Comparison of ENCODE assay signal across 17 mouse cellular contexts in the genomic region with DNA sequence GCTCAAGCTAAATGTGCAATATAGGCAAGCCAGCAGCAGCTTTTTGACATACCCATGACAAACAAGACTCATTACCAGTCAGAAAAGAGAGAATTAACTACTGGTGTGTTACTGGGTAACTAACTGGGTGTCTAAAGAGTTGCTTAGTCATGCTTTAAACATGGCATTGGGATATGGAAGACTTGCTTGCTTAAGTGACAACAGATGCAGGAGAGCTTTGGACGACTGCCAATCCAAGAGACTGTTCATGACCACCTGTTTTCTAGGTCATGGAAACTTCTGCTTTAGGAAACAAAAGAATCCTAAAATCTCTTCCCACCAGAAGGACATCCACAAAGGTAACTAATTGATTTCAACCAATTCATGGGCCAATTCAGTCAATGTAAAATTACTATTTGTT.
DNase-seq lines count a peak whose midpoint lies in the region; ATAC-seq and TF ChIP-seq lines count a peak whose summit lies in the region.
"Had no signal": no experiment of that assay in that cellular context is flagged by ENCODE, and none has a peak within 500 bp of the region (broad histone marks: within the 10 kb centered on the region; RNA-seq: fewer than 3 reads in every experiment).

No protein-coding gene starts in this region.

- ATAC-seq in heart, embryonic 12.5 days (ENCODE audit: insufficient number of reproducible peaks, low FRiP score) = no peak
- no peak for ATAC-seq in embryonic facial prominence, embryonic 15.5 days (ENCODE audit: insufficient number of reproducible peaks, low FRiP score, low TSS enrichment, low read depth)
- ATAC-seq in kidney, embryonic 16.5 days (ENCODE audit: low FRiP score, low TSS enrichment) = no peak
- ATAC-seq: forebrain, embryonic 15.5 days had no signal

- TF ChIP-seq EP300 in MEL (IDR thresholded peaks at IDR 0.05; ENCODE audit: low read depth in 1 of 2, low read length in 2 of 2) = no peak

- no peaks in the 10 kb centered on the region for H3K9me3 ChIP-seq in heart, embryonic 12.5 days (replicated peaks)
- no peaks in the 10 kb centered on the region for H3K9me3 ChIP-seq in MEL (replicated peaks; ENCODE audit: insufficient read depth, low read length)
- H3K9me3 ChIP-seq in embryonic facial prominence, embryonic 15.5 days (replicated peaks) = no peaks in the 10 kb centered on the region
- H3K9me3 ChIP-seq in kidney, embryonic 16.5 days (ENCODE audit: low read length) = no peaks in the 10 kb centered on the region
- H3K9me3 ChIP-seq: forebrain, embryonic 15.5 days; hindbrain, embryonic 13.5 days; midbrain, embryonic 12.5 days had no signal

- H3K27me3 ChIP-seq in heart, embryonic 12.5 days (replicated peaks) = no peaks in the 10 kb centered on the region
- H3K27me3 ChIP-seq in MEL (ENCODE audit: control insufficient read depth in 1 of 2, insufficient read depth in 2 of 2, low read length in 2 of 2) = no peaks in the 10 kb centered on the region
- H3K27me3 ChIP-seq in embryonic facial prominence, embryonic 15.5 days = no peaks in the 10 kb centered on the region
- no peaks in the 10 kb centered on the region for H3K27me3 ChIP-seq in kidney, embryonic 16.5 days (ENCODE audit: insufficient read depth, low read length)
- H3K27me3 ChIP-seq: forebrain, embryonic 15.5 days; hindbrain, embryonic 13.5 days; midbrain, embryonic 12.5 days had no signal

- no peak for TF ChIP-seq CTCF in MEL (IDR thresholded peaks at IDR 0.05 in 2 of 3, conservative IDR thresholded peaks at IDR 0.05 in 1 of 3; ENCODE audit: control insufficient read depth in 1 of 3, insufficient read depth in 1 of 3, low read depth in 2 of 3, low read length in 3 of 3, poor library complexity in 1 of 3, severe bottlenecking in 1 of 3)

- H3K4me2 ChIP-seq in heart, embryonic 12.5 days = no peak overlapping the region
- no peak overlapping the region for H3K4me2 ChIP-seq in embryonic facial prominence, embryonic 15.5 days (replicated peaks)
- no peak overlapping the region for H3K4me2 ChIP-seq in kidney, embryonic 16.5 days (replicated peaks; ENCODE audit: low read depth, low read length)
- H3K4me2 ChIP-seq: forebrain, embryonic 15.5 days; hindbrain, embryonic 13.5 days; midbrain, embryonic 12.5 days had no signal

- no peak for TF ChIP-seq RAD21 in MEL (IDR thresholded peaks at IDR 0.05; ENCODE audit: low read depth, low read length)

- H3K27ac ChIP-seq in heart, embryonic 12.5 days (ENCODE audit: poor library complexity, severe bottlenecking) = no peak overlapping the region
- no peak overlapping the region for H3K27ac ChIP-seq in MEL (ENCODE audit: control insufficient read depth, low read depth, low read length)
- peak overlapping the region; percentile 60; the same call in 1 of the 2 replicates for H3K27ac ChIP-seq in embryonic facial prominence, embryonic 15.5 days (replicated peaks)
- no peak overlapping the region for H3K27ac ChIP-seq in kidney, embryonic 16.5 days (ENCODE audit: low read length)
- H3K27ac ChIP-seq: forebrain, embryonic 15.5 days; hindbrain, embryonic 13.5 days; midbrain, embryonic 12.5 days had no signal

- DNase-seq in cerebellum, postnatal 14 days = peak; percentile 10 to 12
- DNase-seq in cerebellum, adult 8-10 months = no peak
- DNase-seq in heart, postnatal 4 days = peak; percentile 25
- peak; percentile 4 for DNase-seq in MEL (ENCODE audit: low read depth, low spot score)
- DNase-seq in kidney, postnatal 36 days = no peak
- DNase-seq: adrenal gland, postnatal 14 days; B cell, adult 2 months; kidney, adult 11 months; layer of hippocampus, postnatal 36 days; lung, postnatal 36 days; thymus, postnatal 4 days had no signal

- no peaks in the 10 kb centered on the region for H3K4me1 ChIP-seq in heart, embryonic 12.5 days (replicated peaks)
- no peaks in the 10 kb centered on the region for H3K4me1 ChIP-seq in MEL (ENCODE audit: control insufficient read depth in 1 of 2, insufficient read depth in 2 of 2, low read length in 2 of 2)
- H3K4me1 ChIP-seq in embryonic facial prominence, embryonic 15.5 days = peaks cover 5% of the 10 kb centered on the region; the same call in 1 of the 2 replicates
- no peaks in the 10 kb centered on the region for H3K4me1 ChIP-seq in kidney, embryonic 16.5 days (ENCODE audit: insufficient read depth, low read length)
- H3K4me1 ChIP-seq: forebrain, embryonic 15.5 days; hindbrain, embryonic 13.5 days; midbrain, embryonic 12.5 days had no signal

- no peak overlapping the region for H3K9ac ChIP-seq in heart, embryonic 12.5 days
- no peak overlapping the region for H3K9ac ChIP-seq in MEL (ENCODE audit: control insufficient read depth, low read depth, low read length, poor library complexity, severe bottlenecking)
- H3K9ac ChIP-seq in embryonic facial prominence, embryonic 15.5 days = no peak overlapping the region
- H3K9ac ChIP-seq in kidney, embryonic 16.5 days (replicated peaks; ENCODE audit: low read length) = no peak overlapping the region
- H3K9ac ChIP-seq: forebrain, embryonic 15.5 days; hindbrain, embryonic 13.5 days; midbrain, embryonic 12.5 days had no signal

- no peaks in the 10 kb centered on the region for H3K36me3 ChIP-seq in heart, embryonic 12.5 days
- H3K36me3 ChIP-seq in MEL (ENCODE audit: control insufficient read depth in 1 of 2, insufficient read depth in 2 of 2, low read length in 2 of 2) = no peaks in the 10 kb centered on the region
- H3K36me3 ChIP-seq in embryonic facial prominence, embryonic 15.5 days = peaks cover 37% of the 10 kb centered on the region
- H3K36me3 ChIP-seq in kidney, embryonic 16.5 days (ENCODE audit: insufficient read depth, low read length) = no peaks in the 10 kb centered on the region
- H3K36me3 ChIP-seq: forebrain, embryonic 15.5 days; hindbrain, embryonic 13.5 days; midbrain, embryonic 12.5 days had no signal

- H3K4me3 ChIP-seq in heart, embryonic 12.5 days = no peak overlapping the region
- H3K4me3 ChIP-seq in MEL (ENCODE audit: control insufficient read depth in 1 of 2, insufficient read depth in 1 of 2, low read depth in 2 of 2, low read length in 2 of 2) = no peak overlapping the region
- H3K4me3 ChIP-seq in embryonic facial prominence, embryonic 15.5 days (replicated peaks) = no peak overlapping the region
- H3K4me3 ChIP-seq in kidney, embryonic 16.5 days (ENCODE audit: low read length) = no peak overlapping the region
- H3K4me3 ChIP-seq: forebrain, embryonic 15.5 days; hindbrain, embryonic 13.5 days; midbrain, embryonic 12.5 days had no signal

- 66% methylated on average over 1 of the region's 1 CpGs for WGBS in heart, embryonic 12.5 days
- WGBS in embryonic facial prominence, embryonic 15.5 days = 24% methylated on average over 1 of the region's 1 CpGs
- 79% methylated on average over 1 of the region's 1 CpGs for WGBS in kidney, embryonic 16.5 days

- H3K79me2 ChIP-seq in MEL (ENCODE audit: control insufficient read depth, insufficient read depth, low read length, poor library complexity) = no peaks in the 10 kb centered on the region

- no peak for TF ChIP-seq POLR2A in MEL (IDR thresholded peaks at IDR 0.05; ENCODE audit: control insufficient read depth in 1 of 2, insufficient read depth in 1 of 2, low read depth in 1 of 2, low read length in 2 of 2, poor library complexity in 1 of 2)

TF ChIP-seq in MEL, 35 proteins besides CTCF, POLR2A, EP300 and RAD21:
- TF ChIP-seq GABPA (IDR thresholded peaks at IDR 0.05; ENCODE audit: low read depth, low read length) = no peak
- TF ChIP-seq ETS1 (IDR thresholded peaks at IDR 0.05; ENCODE audit: low read depth, low read length) = no peak
- TF ChIP-seq ZNF384 (IDR thresholded peaks at IDR 0.05; ENCODE audit: low read depth, low read length) = no peak
- TF ChIP-seq POLR2AphosphoS5 (IDR thresholded peaks at IDR 0.05; ENCODE audit: borderline replicate concordance, low read depth, low read length) = no peak
- no peak for TF ChIP-seq MAZ (IDR thresholded peaks at IDR 0.05; ENCODE audit: low read depth, low read length)
- no peak for TF ChIP-seq NELFE (IDR thresholded peaks at IDR 0.05; ENCODE audit: low read depth, low read length)
- no peak for TF ChIP-seq MYC (IDR thresholded peaks at IDR 0.05; ENCODE audit: low read depth, low read length)
- no peak for TF ChIP-seq ELF1 (IDR thresholded peaks at IDR 0.05; ENCODE audit: low read depth, low read length)
- TF ChIP-seq BHLHE40 (IDR thresholded peaks at IDR 0.05; ENCODE audit: borderline replicate concordance, low read depth, low read length) = no peak
- no peak for TF ChIP-seq ZKSCAN1 (IDR thresholded peaks at IDR 0.05; ENCODE audit: low read depth, low read length)
- TF ChIP-seq CHD1 (IDR thresholded peaks at IDR 0.05; ENCODE audit: low read depth, low read length) = no peak
- TF ChIP-seq GATA1 (IDR thresholded peaks at IDR 0.05; ENCODE audit: low read depth, low read length) = no peak
- TF ChIP-seq SIN3A (IDR thresholded peaks at IDR 0.05; ENCODE audit: low read length) = no peak
- no peak for TF ChIP-seq KAT2A (conservative IDR thresholded peaks at IDR 0.05; ENCODE audit: low read depth, low read length)

Comparison
In these comparisons a context has a peak if more than half of its experiments do, and no peak if none do; other contexts are left out.
1. DNase-seq: peak in cerebellum, postnatal 14 days (2 of 2), heart, postnatal 4 days (single experiment) and MEL (single experiment); none in cerebellum, adult 8-10 months (single experiment) and kidney, postnatal 36 days (0 of 2).